Mouse (Mus musculus) layer of hippocampus, postnatal 14 days (tissue): ENCODE results near the gene Car11. TPM values are rescaled to one million over a fixed set of nuclear protein-coding genes. Genes with fewer than 3 reads are reported as not detected.

Source experiments
- DNase-seq, 2 experiments: peaks; one replicate each; pipeline ENCODE4 v3.0.0; 2021 to 2022; ENCODE audit warnings: low spot score in 2 of 2, mixed read lengths in 1 of 2
- total RNA-seq, 2 experiments: library from RNA; stranded (reverse); gene quantifications; 2 replicates each; pipeline ENCODE4 v1.2.3; 2021

Car11 gene
- total RNA-seq, 2 experiments from 2014 or later = 110 to 123 TPM

- peak in 1 of 2 experiments; percentile 26 for DNase-seq
Observed at GRCm38 (mm10) chr7:45709677-45710355, 10.2 kb downstream of the Car11 start.

DNA sequence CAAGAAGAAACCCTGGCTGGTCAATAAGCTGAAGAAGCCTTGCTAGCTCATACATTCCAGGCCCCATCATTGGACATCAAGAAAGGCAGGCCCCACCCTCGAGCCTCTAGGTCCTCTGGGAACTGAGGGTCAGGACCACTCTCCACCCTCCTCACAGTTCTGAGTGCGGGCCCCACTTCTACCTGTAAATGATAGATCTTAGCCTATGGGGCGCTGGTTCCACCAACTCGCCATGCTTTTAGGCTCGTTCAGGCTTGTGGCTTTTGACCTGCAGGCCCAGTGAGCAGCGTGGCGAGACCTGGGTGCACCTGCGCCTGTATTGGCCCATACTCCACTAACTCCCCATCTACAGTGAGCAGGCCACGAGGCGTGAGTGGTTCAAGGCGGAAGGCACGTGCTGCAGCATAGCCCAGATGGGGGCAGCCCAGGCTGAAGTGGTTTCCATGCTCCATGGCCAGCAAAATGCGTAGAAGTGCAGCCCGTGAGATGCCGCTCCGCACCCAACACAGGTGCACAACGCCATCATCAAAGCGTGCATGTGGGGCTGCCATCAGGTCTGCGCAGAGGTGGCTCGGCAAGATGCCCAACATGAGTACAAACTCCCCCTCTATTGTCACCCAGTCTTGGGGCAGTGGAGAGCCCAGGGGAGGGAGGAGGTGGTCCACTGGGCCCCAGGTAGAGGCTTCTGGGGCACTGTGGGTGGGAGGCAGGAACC lies 11.0 kb downstream of the Car11 start:
- DNase-seq = peak in 1 of 2 experiments; percentile 20

DNA sequence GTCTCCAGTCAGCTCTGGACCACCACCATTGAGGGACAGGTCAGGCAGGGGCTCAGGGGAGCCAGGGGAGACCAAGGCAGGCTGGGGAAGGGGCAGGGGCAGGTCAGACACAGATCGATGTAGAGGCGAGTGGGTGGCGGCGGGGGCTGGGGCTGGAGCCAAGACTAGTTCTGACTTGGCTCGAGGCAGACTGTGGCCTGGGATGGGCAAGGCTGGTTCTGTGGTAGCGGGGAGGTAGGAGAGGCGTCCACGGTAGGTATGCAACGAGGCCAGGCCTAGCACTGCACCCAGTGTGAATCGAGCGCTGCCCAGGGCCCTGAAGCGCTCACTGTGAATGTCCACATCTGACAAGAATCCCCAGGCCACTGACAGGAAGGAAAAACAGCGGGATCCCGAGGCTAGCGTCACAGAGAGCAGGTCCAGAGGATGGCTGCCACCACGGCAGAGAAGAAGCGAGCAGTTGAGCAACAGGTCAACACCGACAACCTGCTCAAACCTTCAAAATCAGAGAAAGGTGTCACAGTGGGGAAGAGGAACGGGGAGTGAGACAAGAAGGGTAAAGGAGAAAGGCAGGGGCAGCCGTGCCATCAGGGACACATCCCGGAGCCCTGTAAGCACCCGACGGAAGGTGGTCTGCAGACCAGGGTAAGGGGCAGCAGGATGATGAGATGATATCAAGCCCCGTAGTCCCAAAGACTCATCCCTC lies 11.8 kb downstream of the Car11 start:
- no peak for DNase-seq

GRCm38 (mm10) chr7:45712022-45712757 lies 12.5 kb downstream of the Car11 start:
- no peak for DNase-seq

GRCm38 (mm10) chr7:45713396-45713795 lies 13.8 kb downstream of the Car11 start:
- no peak for DNase-seq

DNA sequence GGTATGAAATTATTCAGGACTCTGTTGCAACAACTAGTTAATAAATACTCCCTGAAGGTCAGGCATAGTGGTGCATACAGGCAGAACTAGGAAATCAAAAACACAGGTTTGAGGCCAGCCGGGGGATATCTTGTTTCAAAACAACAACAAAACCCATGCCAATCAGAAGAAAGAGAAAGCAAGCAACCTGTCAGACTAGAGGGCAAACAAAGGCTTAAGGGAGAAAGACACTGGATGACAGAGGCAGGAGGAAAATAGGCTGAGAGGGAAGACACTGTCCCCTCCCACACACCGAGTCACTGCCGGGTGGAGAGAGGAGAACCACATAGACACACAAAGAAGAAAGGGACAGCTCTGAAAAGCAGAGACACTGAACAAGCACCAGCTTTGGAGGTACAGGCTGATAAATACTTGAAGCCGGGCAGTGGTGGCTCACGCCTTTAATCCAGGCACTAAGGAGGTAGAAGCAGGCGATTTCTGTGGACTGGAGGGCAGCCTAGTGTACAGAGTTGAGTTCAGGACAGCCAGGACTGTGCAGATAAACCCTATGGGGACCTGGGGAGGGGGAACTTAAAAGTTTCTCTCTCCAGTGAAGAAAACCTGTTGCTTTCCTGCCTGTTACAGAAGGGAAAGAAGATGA lies 14.4 kb downstream of the Car11 start:
- DNase-seq = no peak

GRCm38 (mm10) chr7:45714630-45715089 lies 15.0 kb downstream of the Car11 start:
- no peak for DNase-seq

DNA sequence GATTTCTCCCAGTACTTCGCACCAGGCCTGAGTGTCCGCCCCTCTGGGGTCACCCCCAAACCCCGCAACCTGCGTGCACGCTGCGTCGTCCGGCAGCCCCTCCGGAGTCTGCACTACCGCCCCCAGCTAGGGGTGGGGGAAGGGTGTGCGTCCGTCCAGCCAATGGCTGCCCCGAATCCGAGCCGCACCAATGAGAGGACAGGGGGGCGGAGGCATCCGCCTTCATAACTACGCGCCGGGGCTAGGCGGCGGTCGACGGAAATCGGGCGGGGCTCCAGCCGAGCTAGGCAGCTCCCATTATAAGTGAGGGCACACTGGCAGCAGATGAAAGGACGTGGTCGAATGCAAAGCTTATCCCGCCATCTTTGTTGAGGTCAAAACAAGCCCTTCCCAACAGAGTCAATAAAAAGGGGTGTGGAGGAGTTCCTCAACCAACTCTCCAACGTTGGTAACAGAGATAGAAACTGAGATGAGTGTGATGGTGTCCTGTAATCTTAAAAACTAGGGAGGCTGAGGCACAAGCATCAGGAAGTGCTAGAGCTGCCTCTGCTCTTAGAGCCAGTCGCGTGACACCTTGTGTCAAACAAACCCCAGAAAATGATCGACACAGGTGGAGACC lies 15.6 kb downstream of the Car11 start, which contains the start of gene Rpl18:
TSS of gene Rpl18 (plus strand) at position 368 of the 619 bp plus-strand sequence.
- peak; percentile 97 to 99 for DNase-seq

DNA sequence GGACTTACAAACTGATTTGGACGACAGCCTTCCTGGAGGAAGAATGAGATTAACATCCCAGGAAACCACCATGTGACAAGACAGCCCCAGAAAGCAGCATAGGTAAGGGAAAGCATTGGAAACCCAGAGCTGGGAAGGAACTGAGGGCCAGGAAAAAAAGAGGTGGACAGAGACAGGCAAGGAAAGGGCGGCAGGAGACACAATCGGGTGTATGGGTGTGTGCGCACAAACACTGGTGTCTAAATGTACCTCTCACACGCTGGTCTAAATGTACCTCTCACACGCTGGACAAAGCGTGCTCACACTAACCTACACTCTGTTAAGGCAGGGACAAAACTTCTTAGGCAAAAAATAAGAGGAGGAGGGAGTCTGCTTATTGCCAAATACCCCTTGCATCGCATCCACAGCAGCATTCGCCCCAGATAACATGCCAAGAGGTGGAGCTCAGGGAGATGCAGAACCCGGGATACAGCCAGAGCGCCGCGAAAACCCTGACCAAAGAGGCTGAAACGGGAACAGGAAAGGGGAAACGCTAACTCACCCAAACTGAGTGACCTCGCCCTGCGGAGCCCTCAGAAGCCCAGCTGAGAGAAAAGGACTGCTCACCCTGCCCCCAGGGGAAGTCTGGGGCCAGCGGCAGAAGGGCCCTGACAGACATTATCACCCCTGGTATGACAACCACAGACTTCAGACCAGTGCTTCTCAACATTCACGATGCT lies 16.3 kb downstream of the Car11 start:
- DNase-seq = no peak

DNA sequence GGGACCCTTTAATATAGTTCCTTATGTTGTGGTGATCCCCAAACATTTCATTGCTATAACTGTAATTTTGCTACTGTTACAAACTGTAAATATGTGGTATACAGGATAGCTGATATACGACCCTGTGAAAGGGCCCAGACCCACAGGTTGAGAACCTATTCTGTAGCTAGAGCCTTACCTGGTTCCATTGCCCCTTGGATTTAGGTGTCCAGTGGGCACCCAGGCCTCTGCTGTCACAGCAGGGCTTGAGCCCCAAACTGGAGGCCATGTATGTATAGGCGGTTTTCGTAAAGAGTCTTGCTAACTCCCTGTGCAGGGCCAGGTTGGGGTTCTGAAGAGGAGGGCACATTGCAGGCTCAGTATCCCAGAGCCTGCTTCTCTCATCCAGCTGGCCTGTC lies 16.8 kb downstream of the Car11 start:
- no peak for DNase-seq

GRCm38 (mm10) chr7:45716952-45717917 lies 17.6 kb downstream of the Car11 start:
- no peak for DNase-seq

DNA sequence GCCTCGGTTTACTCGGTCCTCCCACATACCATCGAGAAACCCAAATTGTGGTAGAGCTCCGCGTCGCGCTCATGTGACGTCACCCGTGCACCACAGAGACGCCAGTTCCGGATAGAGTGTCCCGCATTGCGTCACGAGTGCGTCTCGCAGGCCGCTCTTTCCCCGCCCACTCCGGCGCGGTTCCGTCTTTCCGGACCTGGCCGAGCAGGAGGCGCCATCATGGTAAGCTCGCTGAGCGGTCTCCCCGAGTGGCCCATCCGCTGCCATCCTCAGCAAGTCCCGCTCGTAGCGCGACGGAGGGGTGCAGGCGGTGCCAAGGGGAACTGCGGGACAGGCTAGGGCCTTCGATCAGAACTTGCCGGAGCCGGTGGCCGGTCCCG lies 18.3 kb downstream of the Car11 start, which contains the start of gene Sphk2:
TSS of gene Sphk2 (minus strand) at position 85 of the 380 bp plus-strand sequence.
- DNase-seq = peak; percentile 99

GRCm38 (mm10) chr7:45718331-45718730 lies 18.7 kb downstream of the Car11 start:
- no peak for DNase-seq

- DNase-seq = no peak
Observed at GRCm38 (mm10) chr7:45719180-45719579, 19.5 kb downstream of the Car11 start.

GRCm38 (mm10) chr7:45719738-45720412 lies 20.2 kb downstream of the Car11 start:
- DNase-seq = no peak

GRCm38 (mm10) chr7:45720413-45721233 lies 21.0 kb downstream of the Car11 start, which contains the start of gene Fam83e:
Gene Fam83e, plus strand, starts transcription at chr7:45721212.
- DNase-seq = no peak

DNA sequence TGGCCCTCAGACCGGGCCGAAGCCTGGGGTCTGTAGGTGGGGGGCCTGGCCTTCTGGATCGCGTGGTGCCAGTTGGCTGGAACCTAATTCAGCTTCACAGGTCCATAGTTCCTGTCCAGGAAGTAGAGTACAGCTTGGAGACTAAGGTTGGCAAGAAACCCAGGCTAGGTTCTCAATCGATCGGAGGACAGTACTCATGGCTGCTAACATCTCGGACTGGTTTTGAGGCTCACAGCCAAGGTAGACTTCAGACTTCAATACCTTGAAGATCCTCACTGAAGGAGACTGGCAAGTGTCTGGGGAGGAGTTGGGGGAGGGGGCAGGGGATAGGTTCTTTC lies 21.6 kb downstream of the Car11 start:
- no peak for DNase-seq
